Mouse (Mus musculus) c-Kit-positive CD71-positive TER-119-positive erythroid progenitor cells, embryonic 14.5 days (primary cell): Measurements from ENCODE around the gene Vmn1r93.
"Not testable (repeated sequence)": the region's sequence is repeated elsewhere in the genome, so short reads cannot be mapped to it uniquely, and the experiment has no call there.

ENCODE experiments used
- DNase-seq: peaks from one replicate; pipeline ENCODE4 v3.0.0-alpha.2; 2013; ENCODE audit warnings: low spot score

Vmn1r93 gene

DNA sequence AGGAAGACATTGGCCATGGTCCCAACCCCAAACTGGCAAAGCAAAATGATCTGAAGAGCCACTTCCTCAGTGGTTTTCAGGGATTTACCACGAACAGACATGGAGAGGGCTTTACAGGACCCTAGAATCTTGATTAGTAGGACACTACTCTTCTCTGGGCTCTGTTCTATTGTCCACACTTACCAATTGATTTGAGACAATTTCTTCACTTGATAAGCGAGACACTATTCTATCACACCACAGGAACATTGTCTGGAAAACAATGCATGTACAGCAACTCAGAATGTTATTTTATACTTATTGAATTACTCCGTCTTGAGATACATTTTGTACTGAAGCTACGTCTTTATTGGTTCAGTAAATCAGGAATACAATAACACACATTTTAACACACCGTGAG lies at the start of gene Vmn1r93:
Gene Vmn1r93, minus strand, starts transcription at position 101 of the 400 bp plus-strand sequence.
- DNase-seq = not testable (repeated sequence)

DNA sequence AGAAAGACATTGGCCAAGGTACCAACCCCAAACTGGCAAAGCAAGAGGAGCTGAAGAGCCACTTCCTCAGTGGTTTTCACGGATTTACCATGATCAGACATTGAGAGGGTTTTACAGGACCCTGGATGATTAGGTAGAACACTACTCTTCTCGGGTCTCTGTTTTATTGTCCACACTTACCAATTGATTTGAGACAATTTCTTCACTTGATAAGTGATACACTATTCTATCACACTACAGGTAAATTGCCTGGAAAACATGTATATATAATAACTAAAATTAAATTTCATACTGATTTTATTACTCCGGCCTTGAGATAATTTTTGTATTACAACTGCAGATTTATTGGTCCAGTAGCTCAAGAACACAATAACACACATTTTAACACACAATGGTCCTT lies 29.4 kb upstream of the Vmn1r93 start, which contains the start of gene Vmn1r94:
Gene Vmn1r94, minus strand, starts transcription at position 101 of the 400 bp plus-strand sequence.
- not testable (repeated sequence) for DNase-seq

DNA sequence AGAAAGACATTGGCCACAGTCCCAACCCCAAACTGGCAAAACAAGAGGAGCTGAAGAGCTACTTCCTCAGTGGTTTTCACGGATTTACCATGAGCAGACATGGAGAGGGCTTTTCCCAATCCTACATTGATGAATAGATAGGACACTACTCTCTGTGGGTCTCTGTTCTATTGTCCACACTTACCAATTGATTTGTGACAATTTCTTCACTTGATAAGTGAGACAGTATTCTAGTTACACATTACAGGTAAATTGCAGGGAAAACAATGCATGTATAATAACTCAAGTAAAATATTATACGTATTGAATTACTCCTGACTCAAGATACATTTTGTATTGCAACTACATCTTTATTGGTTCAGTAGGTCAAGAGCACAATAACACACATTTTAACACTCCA lies 16.4 kb downstream of the Vmn1r93 start, which contains the start of gene Gm16442:
Gene Gm16442, minus strand, starts transcription at position 101 of the 400 bp plus-strand sequence.
- DNase-seq = not testable (repeated sequence)

DNA sequence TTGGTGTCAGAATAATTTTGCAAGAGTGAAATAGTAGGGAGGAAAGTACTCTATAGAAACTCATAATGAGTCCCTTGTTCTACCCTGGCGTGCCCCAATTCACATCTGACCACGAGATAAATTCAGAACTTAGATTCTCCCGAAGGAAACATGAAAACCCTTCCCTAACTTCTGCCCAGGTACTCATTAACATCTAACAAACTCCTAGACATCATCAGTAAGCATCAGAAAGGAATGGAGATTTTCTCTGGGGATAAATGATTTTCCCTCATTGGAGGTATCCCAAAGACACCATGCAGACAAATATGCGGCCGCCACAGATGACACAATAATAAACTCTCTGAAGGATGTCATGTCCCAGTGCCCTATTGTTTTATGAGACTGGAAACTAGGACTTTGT lies 39.5 kb downstream of the Vmn1r93 start, which contains the start of gene Vmn1r91:
Gene Vmn1r91, plus strand, starts transcription at position 301 of the 400 bp plus-strand sequence.
- not testable (repeated sequence) for DNase-seq
